Mouse (Mus musculus) stomach, embryonic 15.5 days (tissue): Measurements from ENCODE around the gene Cyb5d2. TPM values are rescaled to one million over a fixed set of nuclear protein-coding genes. Genes with fewer than 3 reads are reported as not detected.
A peak's percentile ranks its signal among the peaks of the same experiment; 100 is the strongest.

ENCODE experiments used
- ATAC-seq: fragments of 200-750 bp; cut with Nextera tagmentation; 2 replicates; pipeline ENCODE4 v1.8.0; 2017; ENCODE audit warnings: low read depth, moderate number of reproducible peaks, moderate TSS enrichment; ENCODE audit not compliant: insufficient read depth, low FRiP score
- H3K27ac ChIP-seq: fragments of 300-500 bp; sonication (generic); 2 replicates; pipeline ENCODE4 v1.5.1; 2015; ENCODE audit warnings: mild to moderate bottlenecking, inconsistent platforms
- H3K27me3 ChIP-seq: fragments of 300-500 bp; sonication (generic); replicated peaks from 2 replicates; pipeline ENCODE4 v1.6.1; 2015; ENCODE audit warnings: inconsistent platforms
- H3K36me3 ChIP-seq: fragments of 300-500 bp; sonication (generic); 2 replicates; pipeline ENCODE4 v1.6.1; 2015; ENCODE audit warnings: inconsistent platforms
- H3K4me1 ChIP-seq: fragments of 300-500 bp; sonication (generic); 2 replicates; pipeline ENCODE4 v1.6.1; 2015; ENCODE audit warnings: inconsistent platforms
- H3K4me2 ChIP-seq: fragments of 300-500 bp; sonication (generic); 2 replicates; pipeline ENCODE4 v1.6.1; 2015; ENCODE audit warnings: mild to moderate bottlenecking, inconsistent platforms
- H3K4me3 ChIP-seq: fragments of 300-500 bp; sonication (generic); replicated peaks from 2 replicates; pipeline ENCODE4 v1.5.1; 2015; ENCODE audit warnings: inconsistent platforms
- H3K9ac ChIP-seq: fragments of 300-500 bp; sonication (generic); 2 replicates; pipeline ENCODE4 v1.6.1; 2015; ENCODE audit warnings: inconsistent platforms
- H3K9me3 ChIP-seq: fragments of 300-500 bp; sonication (generic); 2 replicates; pipeline ENCODE4 v1.6.1; 2016; ENCODE audit warnings: inconsistent platforms
- WGBS: fragments of 180-500 bp; shearing (Covaris S2); methylation state at CpG from one replicate; pipeline ENCODE4 v1.1.7; 2015; 5-methylcytosine and 5-hydroxymethylcytosine counted together
- polyA plus RNA-seq: library from polyadenylated mRNA; unstranded; fragments of >200 nt; fragmentation: Nextera tagmentation; extraction: Ambion mirVana; gene quantifications from 2 replicates; pipeline ENCODE4 v1.2.1, GENCODE M21; 2015

Cyb5d2 gene
- 5.3 and 6.0 TPM in 2 replicates for polyA plus RNA-seq

GRCm38 (mm10) chr11:72795455-72796295 is at the start of gene Cyb5d2, which contains the start of gene Zzef1:
TSS of gene Cyb5d2 (minus strand) at chr11:72796142.
TSS of gene Zzef1 (plus strand) at chr11:72796226.
- Histone ChIP-seq H3K27me3 (no peaks in the 10 kb centered on the region), H3K27ac (peak within 1 kb of the TSS; percentile 80), H3K4me2 (peak within 1 kb of the TSS; percentile 77), H3K4me3 (peak within 1 kb of the TSS; percentile 89), H3K9me3 (no peaks in the 10 kb centered on the region), H3K36me3 (0 out of 2 replicates have a peak, but pooled peaks cover 5% of the 10 kb centered on the region), H3K4me1 (peaks cover 3% of the 10 kb centered on the region; the same call in 1 of the 2 replicates), H3K9ac (peak within 1 kb of the TSS; percentile 92)
- ATAC-seq = peak; percentile 93
- under 1% methylated on average over 69 of the region's 69 CpGs for WGBS

GRCm38 (mm10) chr11:72845526-72845925 is 49.6 kb upstream of the Cyb5d2 start:
- peak overlapping the region; percentile 11; the same call in 1 of the 2 replicates for H3K27ac ChIP-seq
- no peak overlapping the region for H3K4me3 ChIP-seq
- no peaks in the 10 kb centered on the region for H3K4me1 ChIP-seq
- H3K9ac ChIP-seq = no peak overlapping the region
- peaks cover 5% of the 10 kb centered on the region for H3K36me3 ChIP-seq
- H3K9me3 ChIP-seq = no peaks in the 10 kb centered on the region
- H3K27me3 ChIP-seq = no peaks in the 10 kb centered on the region
- 83% methylated on average over 2 of the region's 2 CpGs for WGBS
- ATAC-seq = no peak
- H3K4me2 ChIP-seq = no peak overlapping the region

GRCm38 (mm10) chr11:72843576-72843975 is 47.6 kb upstream of the Cyb5d2 start:
- no peaks in the 10 kb centered on the region for H3K27me3 ChIP-seq
- no peak overlapping the region for H3K27ac ChIP-seq
- ATAC-seq = no peak
- H3K36me3 ChIP-seq = peaks cover 3% of the 10 kb centered on the region
- no peak overlapping the region for H3K4me3 ChIP-seq
- H3K4me2 ChIP-seq = no peak overlapping the region
- no peaks in the 10 kb centered on the region for H3K9me3 ChIP-seq
- no peaks in the 10 kb centered on the region for H3K4me1 ChIP-seq
- H3K9ac ChIP-seq = no peak overlapping the region

- no peaks in the 10 kb centered on the region for H3K4me1 ChIP-seq
- no peaks in the 10 kb centered on the region for H3K27me3 ChIP-seq
- H3K27ac ChIP-seq = no peak overlapping the region
- WGBS = 87% methylated on average over 3 of the region's 3 CpGs
- H3K9ac ChIP-seq = no peak overlapping the region
- no peak overlapping the region for H3K4me2 ChIP-seq
- no peak overlapping the region for H3K4me3 ChIP-seq
- H3K36me3 ChIP-seq = no peaks in the 10 kb centered on the region; the same call in 1 of the 2 replicates
- H3K9me3 ChIP-seq = no peaks in the 10 kb centered on the region
- no peak for ATAC-seq
Observed at GRCm38 (mm10) chr11:72842731-72843130, 46.8 kb upstream of the Cyb5d2 start.

- Histone ChIP-seq H3K4me1 (no peaks in the 10 kb centered on the region), H3K36me3 (peaks cover 17% of the 10 kb centered on the region), H3K9ac (no peak overlapping the region), H3K9me3 (no peaks in the 10 kb centered on the region), H3K27ac (no peak overlapping the region), H3K4me2 (no peak overlapping the region), H3K4me3 (no peak overlapping the region), H3K27me3 (no peaks in the 10 kb centered on the region)
- 87% methylated on average over 3 of the region's 3 CpGs for WGBS
- no peak for ATAC-seq
Observed at GRCm38 (mm10) chr11:72829869-72830268, 33.9 kb upstream of the Cyb5d2 start.

- ATAC-seq = no peak
- WGBS = 88% methylated on average over 7 of the region's 7 CpGs
- no peak overlapping the region for H3K4me2 ChIP-seq
Observed at GRCm38 (mm10) chr11:72821041-72821440, 25.1 kb upstream of the Cyb5d2 start.

GRCm38 (mm10) chr11:72818067-72818466 is 22.1 kb upstream of the Cyb5d2 start:
- Histone ChIP-seq H3K27ac (no peak overlapping the region), H3K9me3 (no peaks in the 10 kb centered on the region), H3K4me3 (no peak overlapping the region), H3K27me3 (no peaks in the 10 kb centered on the region), H3K9ac (no peak overlapping the region), H3K4me2 (no peak overlapping the region), H3K4me1 (no peaks in the 10 kb centered on the region), H3K36me3 (peaks cover 12% of the 10 kb centered on the region)
- 89% methylated on average over 7 of the region's 7 CpGs for WGBS
- no peak for ATAC-seq

More at GRCm38 (mm10) chr11:72821041-72821440, 25.1 kb upstream of the Cyb5d2 start:
- no peaks in the 10 kb centered on the region for H3K9me3 ChIP-seq
- H3K27ac ChIP-seq = no peak overlapping the region
- H3K9ac ChIP-seq = no peak overlapping the region
- no peak overlapping the region for H3K4me3 ChIP-seq
- H3K27me3 ChIP-seq = no peaks in the 10 kb centered on the region
- no peaks in the 10 kb centered on the region for H3K4me1 ChIP-seq
- peaks cover 22% of the 10 kb centered on the region for H3K36me3 ChIP-seq

- H3K4me3 ChIP-seq = no peak overlapping the region
- ATAC-seq = no peak
Observed at GRCm38 (mm10) chr11:72816859-72817258, 20.9 kb upstream of the Cyb5d2 start.

GRCm38 (mm10) chr11:72814188-72814587 is 18.2 kb upstream of the Cyb5d2 start:
- Histone ChIP-seq H3K27ac (no peak overlapping the region), H3K4me1 (no peaks in the 10 kb centered on the region), H3K4me2 (no peak overlapping the region), H3K4me3 (no peak overlapping the region), H3K9me3 (no peaks in the 10 kb centered on the region), H3K27me3 (no peaks in the 10 kb centered on the region), H3K9ac (no peak overlapping the region), H3K36me3 (peaks cover 4% of the 10 kb centered on the region; the same call in 1 of the 2 replicates)
- ATAC-seq = no peak
- 72% methylated on average over 2 of the region's 2 CpGs for WGBS

More at GRCm38 (mm10) chr11:72816859-72817258, 20.9 kb upstream of the Cyb5d2 start:
- Histone ChIP-seq H3K36me3 (peaks cover 12% of the 10 kb centered on the region), H3K27ac (no peak overlapping the region), H3K27me3 (no peaks in the 10 kb centered on the region), H3K9me3 (no peaks in the 10 kb centered on the region), H3K4me2 (no peak overlapping the region), H3K4me1 (no peaks in the 10 kb centered on the region), H3K9ac (no peak overlapping the region)
- 67% methylated on average over 1 of the region's 1 CpGs for WGBS

GRCm38 (mm10) chr11:72813687-72814086 is 17.7 kb upstream of the Cyb5d2 start:
- H3K27me3 ChIP-seq = no peaks in the 10 kb centered on the region
- ATAC-seq = no peak
- H3K36me3 ChIP-seq = peaks cover 4% of the 10 kb centered on the region; the same call in 1 of the 2 replicates
- WGBS = 91% methylated on average over 5 of the region's 5 CpGs
- H3K9ac ChIP-seq = no peak overlapping the region
- H3K4me2 ChIP-seq = no peak overlapping the region
- no peak overlapping the region for H3K4me3 ChIP-seq
- no peak overlapping the region for H3K27ac ChIP-seq
- no peaks in the 10 kb centered on the region for H3K4me1 ChIP-seq
- no peaks in the 10 kb centered on the region for H3K9me3 ChIP-seq

- no peak overlapping the region for H3K27ac ChIP-seq
- H3K36me3 ChIP-seq = no peaks in the 10 kb centered on the region
- H3K9me3 ChIP-seq = no peaks in the 10 kb centered on the region
- no peak overlapping the region for H3K4me2 ChIP-seq
- peaks cover 5% of the 10 kb centered on the region; the same call in 1 of the 2 replicates for H3K4me1 ChIP-seq
- no peak overlapping the region for H3K9ac ChIP-seq
- H3K27me3 ChIP-seq = no peaks in the 10 kb centered on the region
- 70% methylated on average over 4 of the region's 4 CpGs for WGBS
- no peak overlapping the region for H3K4me3 ChIP-seq
- ATAC-seq = no peak
Observed at GRCm38 (mm10) chr11:72807992-72808391, 12.1 kb upstream of the Cyb5d2 start.

- Histone ChIP-seq H3K27ac (no peak overlapping the region), H3K4me3 (no peak overlapping the region), H3K4me2 (no peak overlapping the region), H3K4me1 (peaks cover 5% of the 10 kb centered on the region; the same call in 1 of the 2 replicates), H3K27me3 (no peaks in the 10 kb centered on the region), H3K36me3 (no peaks in the 10 kb centered on the region), H3K9ac (no peak overlapping the region), H3K9me3 (no peaks in the 10 kb centered on the region)
- WGBS = 52% methylated on average over 2 of the region's 2 CpGs
- no peak for ATAC-seq
Observed at GRCm38 (mm10) chr11:72806556-72806955, 10.6 kb upstream of the Cyb5d2 start.
